Mouse (Mus musculus) forebrain, embryonic 12.5 days (tissue): ENCODE measurements around the gene AL732309.1. TPM values are rescaled to one million over a fixed set of nuclear protein-coding genes. Genes with fewer than 3 reads are reported as not detected.

Experiments
- ATAC-seq: fragments of 200-750 bp; cut with Nextera tagmentation; 2 replicates; pipeline ENCODE4 v1.8.0; 2017; ENCODE audit warnings: moderate TSS enrichment; ENCODE audit not compliant: low FRiP score
- H3K27ac ChIP-seq: fragments of 300-500 bp; sonication (generic); 2 replicates; pipeline ENCODE4 v1.5.1; 2016; ENCODE audit warnings: mild to moderate bottlenecking
- H3K27me3 ChIP-seq: fragments of 300-500 bp; sonication (generic); 2 replicates; pipeline ENCODE4 v1.6.1; 2016; ENCODE audit warnings: mild to moderate bottlenecking
- H3K36me3 ChIP-seq: fragments of 300-500 bp; sonication (generic); replicated peaks from 2 replicates; pipeline ENCODE4 v1.6.1; 2016; ENCODE audit warnings: mild to moderate bottlenecking
- H3K4me1 ChIP-seq: fragments of 300-500 bp; sonication (generic); 2 replicates; pipeline ENCODE4 v1.6.1; 2016
- H3K4me2 ChIP-seq: fragments of 300-500 bp; sonication (generic); 2 replicates; pipeline ENCODE4 v1.6.1; 2016; ENCODE audit warnings: mild to moderate bottlenecking, moderate library complexity
- H3K4me3 ChIP-seq: fragments of 300-500 bp; sonication (generic); replicated peaks from 2 replicates; pipeline ENCODE4 v1.5.1; 2016; ENCODE audit warnings: mild to moderate bottlenecking
- H3K9ac ChIP-seq: fragments of 300-500 bp; sonication (generic); 2 replicates; pipeline ENCODE4 v1.6.1; 2016; ENCODE audit warnings: mild to moderate bottlenecking
- H3K9me3 ChIP-seq: fragments of 300-500 bp; sonication (generic); 2 replicates; pipeline ENCODE4 v1.6.1; 2016
- WGBS: fragments of 180-500 bp; shearing (Covaris S2); methylation state at CpG from one replicate; pipeline ENCODE4 v1.1.7; 2016; 5-methylcytosine and 5-hydroxymethylcytosine counted together
- polyA plus RNA-seq: library from polyadenylated mRNA; unstranded; fragments of >200 nt; fragmentation: Nextera tagmentation; extraction: Ambion mirVana; gene quantifications from 2 replicates; pipeline ENCODE4 v1.2.1, GENCODE M21; 2016

The AL732309.1 gene
- polyA plus RNA-seq, 1 experiment from 2014 or later = 6.0 TPM

GRCm38 (mm10) chr2:25197946-25198345 lies 48.7 kb downstream of the AL732309.1 start:
- peaks cover 38% of the 10 kb centered on the region for H3K27me3 ChIP-seq
- ATAC-seq = no peak

GRCm38 (mm10) chr2:25197191-25197590 lies 49.5 kb downstream of the AL732309.1 start:
- Histone ChIP-seq H3K27me3 (peaks cover 38% of the 10 kb centered on the region), H3K27ac (no peak overlapping the region), H3K9me3 (no peaks in the 10 kb centered on the region), H3K4me1 (peaks cover 10% of the 10 kb centered on the region), H3K36me3 (peaks cover 42% of the 10 kb centered on the region), H3K9ac (no peak overlapping the region), H3K4me3 (no peak overlapping the region), H3K4me2 (no peak overlapping the region)
- WGBS = 29% methylated on average over 2 of the region's 2 CpGs
- no peak for ATAC-seq

More at GRCm38 (mm10) chr2:25197946-25198345, 48.7 kb downstream of the AL732309.1 start:
- Histone ChIP-seq H3K4me3 (no peak overlapping the region), H3K4me2 (no peak overlapping the region), H3K36me3 (peaks cover 50% of the 10 kb centered on the region), H3K27ac (no peak overlapping the region), H3K9me3 (no peaks in the 10 kb centered on the region), H3K9ac (no peak overlapping the region), H3K4me1 (peaks cover 10% of the 10 kb centered on the region)

GRCm38 (mm10) chr2:25196172-25196954 lies 50.3 kb downstream of the AL732309.1 start, which contains the start of gene Tor4a:
Tor4a (minus strand) TSS chr2:25196886.
- no peak for ATAC-seq
- H3K9ac ChIP-seq = no peak within 1 kb of the TSS
- no peak within 1 kb of the TSS for H3K27ac ChIP-seq
- WGBS = 11% methylated on average over 8 of the region's 8 CpGs
- H3K36me3 ChIP-seq = peaks cover 34% of the 10 kb centered on the region
- H3K4me3 ChIP-seq = no peak within 1 kb of the TSS; the same call in 1 of the 2 replicates
- no peaks in the 10 kb centered on the region for H3K9me3 ChIP-seq
- peak within 1 kb of the TSS; percentile 25 for H3K4me2 ChIP-seq
- peaks cover 38% of the 10 kb centered on the region for H3K27me3 ChIP-seq
- H3K4me1 ChIP-seq = peaks cover 10% of the 10 kb centered on the region

GRCm38 (mm10) chr2:25195211-25196156 lies 51.2 kb downstream of the AL732309.1 start:
- H3K4me1 ChIP-seq = peaks cover 10% of the 10 kb centered on the region
- peaks cover 38% of the 10 kb centered on the region for H3K27me3 ChIP-seq
- peak overlapping the region; percentile 25 for H3K4me2 ChIP-seq
- no peaks in the 10 kb centered on the region for H3K9me3 ChIP-seq
- peaks cover 25% of the 10 kb centered on the region for H3K36me3 ChIP-seq
- no peak overlapping the region for H3K4me3 ChIP-seq
- ATAC-seq = no peak
- WGBS = 22% methylated on average over 55 of the region's 55 CpGs
- H3K27ac ChIP-seq = no peak overlapping the region
- H3K9ac ChIP-seq = no peak overlapping the region

Other genes with a start within 250 kb of the AL732309.1 start
- gene Nsmf, start 192.5 kb downstream of the AL732309.1 start, polyA plus RNA-seq = 103 and 112 TPM in 2 replicates
- gene Entpd8, start 166.6 kb downstream of the AL732309.1 start, polyA plus RNA-seq = not detected in 2 replicates
- 0.24 TPM in 1 of 2 replicates, not detected in the other for gene Noxa1, start 151.7 kb downstream of the AL732309.1 start, polyA plus RNA-seq
- 76.8 and 81.0 TPM in 2 replicates for gene Nrarp, start 66.1 kb downstream of the AL732309.1 start, polyA plus RNA-seq
- gene Tor4a, start 50.0 kb downstream of the AL732309.1 start, polyA plus RNA-seq = 0.62 and 1.0 TPM in 2 replicates
- 106 and 111 TPM in 2 replicates for gene Nelfb, start 35.4 kb downstream of the AL732309.1 start, polyA plus RNA-seq
- gene Stpg3, start 32.2 kb downstream of the AL732309.1 start, polyA plus RNA-seq = not detected in 2 replicates
- gene Fam166a, start 28.1 kb downstream of the AL732309.1 start, polyA plus RNA-seq = 0.46 and 0.87 TPM in 2 replicates
- 496 and 501 TPM in 2 replicates for gene Tubb4b, start 22.2 kb downstream of the AL732309.1 start, polyA plus RNA-seq
- not detected in 2 replicates for gene Slc34a3, start 12.5 kb downstream of the AL732309.1 start, polyA plus RNA-seq
- gene Rnf224, start 10.1 kb downstream of the AL732309.1 start, polyA plus RNA-seq = not detected in 2 replicates
- gene Rnf208, start 4.6 kb downstream of the AL732309.1 start, polyA plus RNA-seq = 30.2 and 37.9 TPM in 2 replicates
- gene Cysrt1, start 4.4 kb downstream of the AL732309.1 start, polyA plus RNA-seq = not detected in 2 replicates
- gene Tmem203, start 8.6 kb upstream of the AL732309.1 start, polyA plus RNA-seq = 17.6 and 18.1 TPM in 2 replicates
- 9.3 and 10.0 TPM in 2 replicates for gene Tprn, start 15.8 kb upstream of the AL732309.1 start, polyA plus RNA-seq
- gene Ssna1, start 25.6 kb upstream of the AL732309.1 start, polyA plus RNA-seq = 207 and 224 TPM in 2 replicates
- gene Anapc2, start 25.6 kb upstream of the AL732309.1 start, polyA plus RNA-seq = 134 and 141 TPM in 2 replicates
- not detected in 2 replicates for gene Tmem210, start 41.3 kb upstream of the AL732309.1 start, polyA plus RNA-seq
- not detected in 2 replicates for gene Lrrc26, start 43.1 kb upstream of the AL732309.1 start, polyA plus RNA-seq
- 2.2 and 5.6 TPM in 2 replicates for gene Grin1, start 72.3 kb upstream of the AL732309.1 start, polyA plus RNA-seq
- gene Man1b1, start 85.5 kb upstream of the AL732309.1 start, polyA plus RNA-seq = 74.8 and 80.8 TPM in 2 replicates
- gene Dpp7, start 109.5 kb upstream of the AL732309.1 start, polyA plus RNA-seq = 18.0 and 19.9 TPM in 2 replicates
- gene Uap1l1, start 118.8 kb upstream of the AL732309.1 start, polyA plus RNA-seq = 4.0 and 4.3 TPM in 2 replicates
- gene Sapcd2, start 125.5 kb upstream of the AL732309.1 start, polyA plus RNA-seq = 60.8 and 67.8 TPM in 2 replicates
- 0.22 TPM in 1 of 2 replicates, not detected in the other for gene Entpd2, start 149.0 kb upstream of the AL732309.1 start, polyA plus RNA-seq
- gene Npdc1, start 152.5 kb upstream of the AL732309.1 start, polyA plus RNA-seq = 192 and 198 TPM in 2 replicates
- gene Fut7, start 176.4 kb upstream of the AL732309.1 start, polyA plus RNA-seq = 0.14 TPM in 1 of 2 replicates, not detected in the other
- 10.9 and 12.5 TPM in 2 replicates for gene Abca2, start 181.8 kb upstream of the AL732309.1 start, polyA plus RNA-seq
- gene Clic3, start 210.0 kb upstream of the AL732309.1 start, polyA plus RNA-seq = 1.1 and 2.0 TPM in 2 replicates
- gene Paxx, start 214.2 kb upstream of the AL732309.1 start, polyA plus RNA-seq = 34.5 and 39.1 TPM in 2 replicates
- gene Ptgds, start 223.2 kb upstream of the AL732309.1 start, polyA plus RNA-seq = 0.69 and 1.3 TPM in 2 replicates
- gene Lcn12, start 247.0 kb upstream of the AL732309.1 start, polyA plus RNA-seq = not detected in 2 replicates